Mouse (Mus musculus) forebrain, embryonic 11.5 days (tissue): Measurements from ENCODE around the gene Taar9. TPM values are rescaled to one million over a fixed set of nuclear protein-coding genes. Genes with fewer than 3 reads are reported as not detected.
"Not testable (repeated sequence)": the region's sequence is repeated elsewhere in the genome, so short reads cannot be mapped to it uniquely, and the experiment has no call there.

Experiments
- ATAC-seq: fragments of 200-750 bp; cut with Nextera tagmentation; replicated peaks from 2 replicates; pipeline ENCODE4 v1.8.0; 2017; ENCODE audit warnings: moderate TSS enrichment; ENCODE audit not compliant: low FRiP score
- DNase-seq: peaks from one replicate; pipeline ENCODE4 v3.0.0-alpha.2; 2017; ENCODE audit warnings: low spot score
- H3K27ac ChIP-seq: fragments of 300-500 bp; sonication (generic); 2 replicates; pipeline ENCODE4 v1.5.1; 2014; ENCODE audit warnings: low read depth, low read length
- H3K27me3 ChIP-seq: fragments of 300-500 bp; sonication (generic); 2 replicates; pipeline ENCODE4 v1.6.1; 2014; ENCODE audit warnings: mild to moderate bottlenecking, low read length, mixed read lengths; ENCODE audit not compliant: control insufficient read depth, insufficient read depth
- H3K36me3 ChIP-seq: fragments of 300-500 bp; sonication (generic); 2 replicates; pipeline ENCODE4 v1.6.1; 2014; ENCODE audit warnings: mild to moderate bottlenecking, low read length, moderate library complexity, mixed read lengths; ENCODE audit not compliant: control insufficient read depth, insufficient read depth
- H3K4me1 ChIP-seq: fragments of 300-500 bp; sonication (generic); replicated peaks from 2 replicates; pipeline ENCODE4 v1.6.1; 2014; ENCODE audit warnings: low read length, mixed read lengths; ENCODE audit not compliant: control insufficient read depth, insufficient read depth
- H3K4me2 ChIP-seq: fragments of 300-500 bp; sonication (generic); 2 replicates; pipeline ENCODE4 v1.6.1; 2014; ENCODE audit warnings: low read depth, mild to moderate bottlenecking, low read length, moderate library complexity, mixed read lengths; ENCODE audit not compliant: severe bottlenecking
- H3K4me3 ChIP-seq: fragments of 300-500 bp; sonication (generic); 2 replicates; pipeline ENCODE4 v1.5.1; 2014; ENCODE audit warnings: low read depth, low read length
- H3K9ac ChIP-seq: fragments of 300-500 bp; sonication (generic); 2 replicates; pipeline ENCODE4 v1.6.1; 2014; ENCODE audit warnings: low read length
- H3K9me3 ChIP-seq: fragments of 300-500 bp; sonication (generic); 2 replicates; pipeline ENCODE4 v1.6.1; 2016; ENCODE audit warnings: low read length, mixed read lengths; ENCODE audit not compliant: control insufficient read depth
- WGBS: fragments of 180-500 bp; shearing (Covaris S2); extraction: QIAGEN DNeasy Blood & Tissue Kit; methylation state at CpG from one replicate; pipeline ENCODE4 v1.1.7; 2014; 5-methylcytosine and 5-hydroxymethylcytosine counted together
- polyA plus RNA-seq: library from polyadenylated mRNA; unstranded; fragments of >200 nt; fragmentation: Nextera tagmentation; extraction: Ambion mirVana; gene quantifications from 2 replicates; pipeline ENCODE4 v1.2.1, GENCODE M21; 2014

Taar9 gene
- polyA plus RNA-seq, 1 experiment from 2014 or later = not detected

DNA sequence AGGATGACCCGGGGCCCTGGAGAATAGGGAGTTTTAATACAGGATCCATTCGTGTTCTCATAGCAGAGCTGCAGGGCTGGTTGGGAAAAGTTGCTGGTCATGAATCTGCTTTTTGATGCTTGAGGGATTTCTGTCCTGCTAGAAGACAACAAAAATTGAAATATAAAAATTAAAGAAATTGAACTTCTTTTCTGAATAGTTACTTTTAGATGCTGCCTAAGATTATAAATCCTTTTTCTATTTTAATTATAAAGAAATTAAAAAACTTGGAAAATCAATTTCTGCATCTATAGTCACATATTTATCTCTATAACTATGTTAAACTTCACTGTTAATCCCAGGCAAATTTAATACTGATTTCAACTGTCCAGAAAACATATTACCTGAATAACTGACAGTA, 17.1 kb downstream of the Taar9 start, which contains the start of gene Taar8b:
Taar8b (minus strand) TSS at position 101 of the 400 bp plus-strand sequence.
- no peak within 1 kb of the TSS for H3K4me2 ChIP-seq
- H3K9me3 ChIP-seq = no peaks in the 10 kb centered on the region
- no peak for ATAC-seq
- no peaks in the 10 kb centered on the region for H3K4me1 ChIP-seq
- H3K36me3 ChIP-seq = no peaks in the 10 kb centered on the region
- no peak within 1 kb of the TSS for H3K4me3 ChIP-seq
- no peak within 1 kb of the TSS for H3K9ac ChIP-seq
- no peak for DNase-seq
- H3K27me3 ChIP-seq = no peaks in the 10 kb centered on the region
- no peak within 1 kb of the TSS for H3K27ac ChIP-seq
- WGBS = 88% methylated on average over 2 of the region's 2 CpGs

- Histone ChIP-seq H3K9ac (no peak overlapping the region), H3K4me1 (no peaks in the 10 kb centered on the region), H3K9me3 (no peaks in the 10 kb centered on the region), H3K36me3 (no peaks in the 10 kb centered on the region), H3K27ac (no peak overlapping the region), H3K27me3 (no peaks in the 10 kb centered on the region), H3K4me2 (no peak overlapping the region), H3K4me3 (no peak overlapping the region)
- DNase-seq (no peak), ATAC-seq (no peak)
- 96% methylated on average over 2 of the region's 2 CpGs for WGBS
These were observed 22.2 kb downstream of the Taar9 start for GRCm38 (mm10) chr10:24087168-24087567.

GRCm38 (mm10) chr10:24086555-24086954, 22.8 kb downstream of the Taar9 start:
- H3K4me2 ChIP-seq = no peak overlapping the region
- H3K9me3 ChIP-seq = no peaks in the 10 kb centered on the region
- H3K27me3 ChIP-seq = no peaks in the 10 kb centered on the region
- ATAC-seq = no peak
- no peak for DNase-seq
- WGBS = 90% methylated on average over 5 of the region's 5 CpGs
- H3K27ac ChIP-seq = no peak overlapping the region
- H3K36me3 ChIP-seq = no peaks in the 10 kb centered on the region
- no peaks in the 10 kb centered on the region for H3K4me1 ChIP-seq
- no peak overlapping the region for H3K9ac ChIP-seq
- H3K4me3 ChIP-seq = no peak overlapping the region

DNA sequence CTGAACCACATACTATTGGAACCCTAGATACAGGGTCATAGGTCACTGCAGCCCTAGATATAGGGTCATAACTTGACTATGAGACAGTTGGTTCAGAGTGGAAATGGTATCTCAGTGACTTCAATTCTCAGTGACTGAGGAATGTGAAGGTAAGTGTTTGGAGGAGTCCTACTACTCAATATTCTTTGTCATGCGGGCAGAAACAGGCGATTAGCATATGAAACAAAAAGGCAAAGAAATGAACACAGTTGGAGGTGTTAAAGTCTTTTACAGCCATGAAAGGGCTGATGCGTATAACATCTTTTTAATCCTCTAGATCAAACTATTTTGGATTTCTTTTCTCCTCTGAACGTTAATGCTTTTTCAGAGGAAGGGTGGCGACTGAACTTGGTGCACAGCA, 23.4 kb downstream of the Taar9 start:
- Histone ChIP-seq H3K9me3 (no peaks in the 10 kb centered on the region), H3K27ac (no peak overlapping the region), H3K4me1 (no peaks in the 10 kb centered on the region), H3K27me3 (no peaks in the 10 kb centered on the region), H3K9ac (no peak overlapping the region), H3K4me3 (no peak overlapping the region), H3K4me2 (no peak overlapping the region), H3K36me3 (no peaks in the 10 kb centered on the region)
- DNase-seq = no peak
- WGBS = 57% methylated on average over 5 of the region's 5 CpGs
- ATAC-seq = no peak

- H3K9me3 ChIP-seq = no peaks in the 10 kb centered on the region
- H3K4me3 ChIP-seq = no peak overlapping the region
- H3K27me3 ChIP-seq = no peaks in the 10 kb centered on the region
- H3K27ac ChIP-seq = no peak overlapping the region
- DNase-seq (no peak), ATAC-seq (peak; percentile 36; the same call in 1 of the 2 replicates)
- no peak overlapping the region for H3K4me2 ChIP-seq
- no peaks in the 10 kb centered on the region for H3K4me1 ChIP-seq
- no peak overlapping the region for H3K9ac ChIP-seq
- no peaks in the 10 kb centered on the region for H3K36me3 ChIP-seq
- 42% methylated on average over 3 of the region's 3 CpGs for WGBS
These were observed 29.2 kb downstream of the Taar9 start for GRCm38 (mm10) chr10:24080166-24080565.

GRCm38 (mm10) chr10:24076200-24076599, 33.1 kb downstream of the Taar9 start, which contains the start of gene Taar8a:
Gene Taar8a (plus strand): TSS chr10:24076500.
- not testable (repeated sequence) for H3K4me3 ChIP-seq, H3K36me3 ChIP-seq, H3K27me3 ChIP-seq, H3K27ac ChIP-seq, H3K9ac ChIP-seq, H3K9me3 ChIP-seq, H3K4me1 ChIP-seq, DNase-seq, H3K4me2 ChIP-seq, ATAC-seq
- WGBS = 79% methylated on average over 2 of the region's 4 CpGs

- not testable (repeated sequence) for H3K4me3 ChIP-seq, H3K27me3 ChIP-seq, H3K27ac ChIP-seq, H3K36me3 ChIP-seq, ATAC-seq, H3K4me2 ChIP-seq, DNase-seq, H3K9ac ChIP-seq, H3K9me3 ChIP-seq, H3K4me1 ChIP-seq
- 44% methylated on average over 2 of the region's 2 CpGs for WGBS
These were observed 34.6 kb downstream of the Taar9 start for GRCm38 (mm10) chr10:24074751-24075150.

- Histone ChIP-seq H3K4me1 (no peaks in the 10 kb centered on the region), H3K4me3 (no peak overlapping the region), H3K36me3 (no peaks in the 10 kb centered on the region), H3K27me3 (no peaks in the 10 kb centered on the region), H3K9ac (no peak overlapping the region), H3K27ac (no peak overlapping the region), H3K4me2 (no peak overlapping the region), H3K9me3 (no peaks in the 10 kb centered on the region)
- DNase-seq (no peak), ATAC-seq (no peak)
- WGBS = 93% methylated on average over 3 of the region's 3 CpGs
These were observed 50.3 kb downstream of the Taar9 start for GRCm38 (mm10) chr10:24058986-24059385.
